Mouse (Mus musculus): ENCODE results near the gene Slc35e2. TPM values are rescaled to one million over a fixed set of nuclear protein-coding genes. Genes with fewer than 3 reads are reported as not detected.

Gene Slc35e2
- polyA plus RNA-seq, 1 experiment from 2014 or later: 9.5 TPM

DNA sequence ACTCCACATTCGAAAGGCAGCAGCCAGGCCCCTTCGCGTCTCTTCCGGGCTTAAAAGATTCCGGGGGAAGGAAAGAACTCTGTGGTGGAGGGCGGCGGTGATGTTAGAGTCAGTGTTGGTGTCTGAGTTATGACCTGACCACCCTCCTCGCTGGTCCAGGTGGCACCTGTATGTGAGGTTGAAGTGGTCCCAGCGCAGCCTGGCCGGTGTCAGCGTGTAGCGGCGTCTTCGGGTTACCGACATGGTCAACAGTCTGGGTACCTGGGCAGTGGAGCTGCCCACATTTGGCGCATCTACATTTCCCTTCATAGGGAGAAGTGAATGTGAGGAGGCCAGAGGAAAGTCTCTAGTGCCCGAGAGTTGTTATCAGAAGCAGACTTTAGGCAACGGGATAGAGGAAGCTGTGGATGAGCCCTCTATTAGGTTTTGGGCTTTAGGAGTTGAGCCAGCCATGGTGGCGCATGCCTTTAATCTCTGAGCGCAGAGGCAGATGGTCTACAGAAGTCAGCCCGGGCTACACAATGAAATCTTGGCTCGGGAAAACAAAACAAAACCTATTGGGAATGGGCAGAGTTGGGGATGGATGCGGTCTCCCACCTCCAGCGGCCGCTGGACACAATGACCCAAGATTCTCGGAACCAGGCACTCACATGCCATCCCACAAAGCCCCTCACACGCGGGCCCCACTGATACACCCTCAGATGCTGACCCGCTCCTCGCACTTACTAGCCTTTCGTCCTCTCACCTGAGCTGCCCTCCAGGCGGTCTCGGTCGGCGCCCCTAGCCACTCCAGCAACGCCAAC, 51.3 kb downstream of the Slc35e2 start:
- Histone ChIP-seq H3K27me3 (ENCODE audit: insufficient read depth, poor library complexity, severe bottlenecking) (peaks cover 63% of the 10 kb centered on the region), H3K4me1 (peaks cover 51% of the 10 kb centered on the region), H3K27ac (peak overlapping the region; percentile 89), H3K9me3 (no peaks in the 10 kb centered on the region), H3K36me3 (peaks cover 60% of the 10 kb centered on the region), H3K4me3 (peak overlapping the region; percentile 72)
- no peak for DNase-seq (ENCODE audit: low spot score)
- WGBS: 23% methylated on average over 36 of the region's 36 CpGs

DNA sequence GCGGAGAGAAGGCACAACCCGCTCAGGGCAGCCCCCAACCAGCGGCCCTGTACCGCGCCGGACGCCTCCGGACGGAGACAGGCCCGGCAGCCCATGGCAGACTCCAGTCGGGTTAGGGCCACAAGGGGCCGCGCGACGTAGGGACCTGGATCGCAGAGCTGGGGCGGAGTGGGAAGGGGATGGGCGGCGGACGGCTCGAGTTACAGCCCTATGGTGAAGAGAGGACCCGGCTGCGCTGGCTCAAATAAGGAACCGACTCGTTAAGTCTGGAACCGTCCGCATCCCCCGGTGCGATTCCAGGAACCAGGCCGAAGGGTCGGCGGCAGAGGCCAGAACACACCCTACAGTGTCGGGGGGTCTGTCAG, 51.9 kb downstream of the Slc35e2 start, which contains the start of gene Mmp23:
TSS of gene Mmp23 (minus strand) at position 299 of the 365 bp plus-strand sequence.
- Histone ChIP-seq H3K4me3 (peak within 1 kb of the TSS; percentile 72), H3K9me3 (no peaks in the 10 kb centered on the region), H3K4me1 (peaks cover 54% of the 10 kb centered on the region), H3K27me3 (ENCODE audit: insufficient read depth, poor library complexity, severe bottlenecking) (peaks cover 65% of the 10 kb centered on the region), H3K27ac (peak within 1 kb of the TSS; percentile 89), H3K36me3 (peaks cover 59% of the 10 kb centered on the region)
- peak; percentile 83 for DNase-seq (ENCODE audit: low spot score)
- under 1% methylated on average over 33 of the region's 33 CpGs for WGBS

DNA sequence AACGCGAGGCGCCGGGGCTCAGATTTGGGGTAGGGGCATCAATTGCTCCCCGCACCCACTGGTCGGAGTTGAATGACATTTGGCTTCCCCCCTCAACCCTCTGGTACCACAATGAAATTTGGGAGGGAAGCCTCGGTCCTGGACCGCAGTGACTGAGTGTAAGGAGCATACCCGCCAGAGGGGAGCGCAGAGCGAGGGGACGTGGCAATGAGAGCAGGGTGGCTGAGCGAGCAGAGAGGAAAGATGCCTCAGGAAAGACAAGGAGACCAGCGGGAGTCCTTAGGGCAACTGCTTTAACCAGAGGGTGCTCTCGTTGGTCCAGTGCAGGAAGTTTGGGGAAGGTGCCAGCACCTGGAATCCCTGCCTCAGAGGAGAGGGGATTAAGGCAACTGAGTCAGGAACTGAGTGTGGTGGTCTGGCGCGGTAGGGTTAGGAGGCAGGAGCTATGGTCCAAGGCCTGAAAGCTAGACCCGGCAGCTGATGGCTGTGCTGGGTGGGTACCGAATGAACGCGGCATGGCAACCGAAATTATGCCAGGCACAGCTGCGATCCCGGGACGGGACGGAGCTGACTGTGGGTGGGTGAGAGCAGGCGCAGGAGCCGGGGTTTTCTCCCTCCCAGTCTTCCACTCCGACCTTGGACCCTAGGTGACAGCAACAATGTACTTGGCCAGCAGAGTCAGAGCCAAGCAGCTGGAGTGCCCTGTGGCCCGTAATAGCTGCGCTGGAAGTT, 52.4 kb downstream of the Slc35e2 start:
- no peak for DNase-seq (ENCODE audit: low spot score)
- peaks cover 54% of the 10 kb centered on the region for H3K4me1 ChIP-seq
- peak overlapping the region; percentile 89 for H3K27ac ChIP-seq
- WGBS: 1% methylated on average over 31 of the region's 31 CpGs
- no peaks in the 10 kb centered on the region for H3K9me3 ChIP-seq
- H3K4me3 ChIP-seq: peak overlapping the region; percentile 72
- H3K36me3 ChIP-seq: peaks cover 56% of the 10 kb centered on the region
- peaks cover 65% of the 10 kb centered on the region for H3K27me3 ChIP-seq (ENCODE audit: insufficient read depth, poor library complexity, severe bottlenecking)

DNA sequence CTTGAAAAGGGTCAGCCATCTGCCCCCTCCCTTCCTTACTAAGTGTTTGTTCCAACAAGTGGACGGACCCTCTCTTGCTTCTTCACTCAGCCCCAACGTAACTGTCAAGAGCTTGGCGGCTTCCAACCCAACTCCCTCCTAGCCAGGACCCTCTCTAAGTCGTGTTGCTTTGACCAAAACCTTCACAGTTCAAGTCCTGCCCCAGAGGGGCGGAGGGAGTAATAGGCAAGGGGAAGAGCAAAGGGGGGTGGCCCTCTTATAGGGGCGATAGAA, 52.9 kb downstream of the Slc35e2 start:
- H3K27ac ChIP-seq: peak overlapping the region; percentile 89
- H3K9me3 ChIP-seq: no peaks in the 10 kb centered on the region
- peaks cover 54% of the 10 kb centered on the region for H3K36me3 ChIP-seq
- peaks cover 57% of the 10 kb centered on the region for H3K4me1 ChIP-seq
- H3K27me3 ChIP-seq (ENCODE audit: insufficient read depth, poor library complexity, severe bottlenecking): peaks cover 68% of the 10 kb centered on the region
- DNase-seq (ENCODE audit: low spot score): no peak
- 2% methylated on average over 6 of the region's 6 CpGs for WGBS
- peak overlapping the region; percentile 72 for H3K4me3 ChIP-seq

DNA sequence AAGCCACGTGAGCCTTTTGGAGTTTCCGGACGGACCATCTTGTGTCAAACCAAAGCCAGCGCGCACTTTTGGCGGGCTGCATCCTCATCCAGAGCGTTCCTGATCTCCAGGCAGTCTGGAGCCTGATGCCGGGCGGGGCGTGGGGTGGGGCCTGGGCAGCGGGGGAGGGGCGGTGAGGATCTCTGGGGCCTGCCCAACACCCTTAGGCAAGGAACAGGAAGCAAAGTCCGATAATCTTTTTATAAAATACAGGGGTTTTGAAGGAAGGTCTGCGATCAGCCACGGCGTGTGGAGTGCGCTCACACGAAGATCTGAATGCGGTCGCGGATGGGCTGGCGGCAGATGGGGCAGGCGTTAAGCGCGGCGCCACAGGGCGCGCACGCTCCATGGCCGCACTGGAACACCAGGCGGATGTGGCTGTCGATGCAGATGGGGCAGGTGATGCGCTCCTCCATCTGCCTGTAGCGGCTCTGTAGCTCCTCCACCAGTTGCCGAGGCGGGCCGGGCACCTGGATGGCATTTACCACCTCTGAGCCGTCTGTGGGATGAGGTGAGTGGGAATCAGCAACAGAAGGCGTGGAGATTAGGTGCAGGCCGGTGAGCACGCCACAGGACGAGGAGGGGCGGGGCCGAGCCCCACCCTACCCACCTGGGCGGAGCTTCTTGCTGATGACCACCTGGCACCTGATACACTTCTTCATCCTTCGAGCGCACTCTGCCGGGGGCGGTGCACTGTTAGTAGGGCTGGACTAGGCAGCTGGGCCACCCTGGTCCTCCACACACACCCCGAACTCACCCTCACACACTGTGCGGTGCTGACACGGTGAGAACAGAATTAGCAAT, 53.5 kb downstream of the Slc35e2 start:
- H3K36me3 ChIP-seq: peaks cover 52% of the 10 kb centered on the region
- under 1% methylated on average over 52 of the region's 52 CpGs for WGBS
- H3K9me3 ChIP-seq: no peaks in the 10 kb centered on the region
- H3K4me1 ChIP-seq: peaks cover 62% of the 10 kb centered on the region
- peak; percentile 86 for DNase-seq (ENCODE audit: low spot score)
- H3K4me3 ChIP-seq: peak overlapping the region; percentile 72
- peaks cover 68% of the 10 kb centered on the region for H3K27me3 ChIP-seq (ENCODE audit: insufficient read depth, poor library complexity, severe bottlenecking)
- peak overlapping the region; percentile 89 for H3K27ac ChIP-seq

DNA sequence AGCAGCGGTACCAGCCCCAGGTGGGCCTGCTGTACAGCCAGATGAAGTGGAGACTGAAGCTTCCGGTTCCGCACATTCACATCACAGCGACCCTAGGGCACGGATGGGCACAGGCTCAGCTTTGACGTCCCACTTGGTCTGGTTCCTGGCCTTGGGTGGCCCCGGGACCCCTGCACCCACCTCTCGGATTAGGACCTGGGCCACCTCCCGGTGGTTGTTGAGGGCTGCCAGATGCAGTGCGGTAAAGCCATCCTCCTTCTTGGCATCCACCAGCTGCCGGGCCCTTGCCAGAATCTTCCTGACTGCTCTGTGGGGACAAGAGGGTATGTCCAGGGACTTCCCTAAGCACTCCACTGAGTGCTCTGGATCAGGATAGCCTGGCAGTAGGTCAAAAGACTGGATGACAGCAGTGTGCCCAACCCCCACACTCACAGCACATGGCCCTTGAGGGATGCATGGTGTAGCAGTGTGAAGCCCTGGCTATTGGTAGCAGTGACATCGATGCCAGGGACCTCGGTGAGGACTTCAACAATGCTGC, 55.1 kb downstream of the Slc35e2 start:
- Histone ChIP-seq H3K9me3 (no peaks in the 10 kb centered on the region), H3K36me3 (peaks cover 44% of the 10 kb centered on the region), H3K27ac (no peak overlapping the region), H3K27me3 (ENCODE audit: insufficient read depth, poor library complexity, severe bottlenecking) (peaks cover 65% of the 10 kb centered on the region), H3K4me3 (no peak overlapping the region), H3K4me1 (peaks cover 64% of the 10 kb centered on the region)
- 92% methylated on average over 13 of the region's 13 CpGs for WGBS
- DNase-seq (ENCODE audit: low spot score): no peak

DNA sequence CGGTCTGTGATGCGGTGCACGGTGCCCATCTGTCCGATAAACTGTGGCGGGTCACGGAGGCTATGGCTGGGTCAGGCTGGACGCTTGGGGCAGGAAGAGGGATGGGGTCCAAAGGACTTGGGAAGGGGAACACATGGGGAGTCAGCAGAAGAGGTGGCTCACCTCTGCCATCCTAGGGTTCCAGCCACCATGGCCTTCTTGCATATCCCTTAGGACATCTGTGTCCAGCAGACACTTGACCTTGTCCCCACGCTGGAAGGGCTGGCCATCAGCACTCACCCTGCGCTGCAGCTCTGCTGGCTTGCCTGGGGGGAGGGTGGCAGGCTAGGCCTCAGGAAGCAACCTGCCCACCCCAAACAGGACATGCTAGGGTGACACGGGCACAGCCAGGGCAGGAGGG, 57.7 kb downstream of the Slc35e2 start:
- WGBS: 95% methylated on average over 10 of the region's 10 CpGs
- peaks cover 39% of the 10 kb centered on the region for H3K36me3 ChIP-seq
- H3K9me3 ChIP-seq: no peaks in the 10 kb centered on the region
- 0 out of 2 replicates have a peak overlapping the region, but pooled peaks have one; percentile 0 for H3K4me3 ChIP-seq
- H3K27ac ChIP-seq: no peak overlapping the region
- H3K4me1 ChIP-seq: peaks cover 37% of the 10 kb centered on the region
- DNase-seq (ENCODE audit: low spot score): peak; percentile 72
- H3K27me3 ChIP-seq (ENCODE audit: insufficient read depth, poor library complexity, severe bottlenecking): peaks cover 40% of the 10 kb centered on the region

DNA sequence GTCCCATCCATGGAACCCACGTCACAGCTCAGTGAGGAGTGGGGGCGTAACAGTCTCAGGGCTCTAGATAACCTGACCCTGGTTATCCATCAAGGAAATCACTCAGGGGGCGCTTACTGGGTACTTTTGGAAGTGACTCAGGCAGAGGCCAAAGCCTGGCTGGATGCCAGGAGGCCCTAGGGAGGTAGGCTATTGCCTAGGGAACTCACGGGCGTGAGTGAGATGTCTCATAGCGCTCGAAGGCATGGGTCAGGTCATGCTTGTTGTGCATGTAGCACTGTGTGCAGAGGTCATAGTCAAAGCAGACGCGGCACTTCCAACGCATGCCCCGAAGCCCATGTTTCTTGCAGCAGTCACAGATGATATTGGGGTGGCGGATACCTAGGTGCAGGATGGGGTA, 59.4 kb downstream of the Slc35e2 start:
- Histone ChIP-seq H3K36me3 (peaks cover 50% of the 10 kb centered on the region), H3K27ac (no peak overlapping the region), H3K27me3 (ENCODE audit: insufficient read depth, poor library complexity, severe bottlenecking) (peaks cover 23% of the 10 kb centered on the region), H3K4me3 (no peak overlapping the region), H3K9me3 (no peaks in the 10 kb centered on the region), H3K4me1 (peaks cover 20% of the 10 kb centered on the region; the same call in 1 of the 2 replicates)
- DNase-seq (ENCODE audit: low spot score): peak; percentile 73
- WGBS: 79% methylated on average over 12 of the region's 12 CpGs

DNA sequence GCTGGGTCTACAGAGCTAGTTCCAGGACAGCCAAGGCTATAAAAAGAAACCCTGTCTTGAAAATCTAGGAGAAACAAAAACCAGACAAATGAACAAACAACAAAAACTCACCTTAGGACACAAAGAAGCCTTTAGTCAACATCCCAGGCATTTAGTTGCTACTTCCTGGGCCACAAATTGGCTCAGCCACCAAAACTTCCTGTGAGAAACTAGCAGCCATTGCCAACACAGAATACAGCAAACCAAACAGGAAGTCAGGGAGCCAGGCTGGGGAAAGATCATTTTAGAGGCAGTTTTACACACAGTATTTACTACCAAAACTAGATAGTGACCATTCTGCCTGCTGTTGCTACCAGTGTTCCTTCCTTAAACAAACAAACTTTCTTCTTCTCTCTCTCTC, 65.7 kb downstream of the Slc35e2 start:
- no peak for DNase-seq (ENCODE audit: low spot score)
- no peaks in the 10 kb centered on the region for H3K9me3 ChIP-seq
- peaks cover 13% of the 10 kb centered on the region; the same call in 1 of the 2 replicates for H3K4me1 ChIP-seq
- H3K4me3 ChIP-seq: no peak overlapping the region
- H3K27me3 ChIP-seq (ENCODE audit: insufficient read depth, poor library complexity, severe bottlenecking): no peaks in the 10 kb centered on the region
- no peak overlapping the region for H3K27ac ChIP-seq
- H3K36me3 ChIP-seq: peaks cover 12% of the 10 kb centered on the region; the same call in 1 of the 2 replicates

DNA sequence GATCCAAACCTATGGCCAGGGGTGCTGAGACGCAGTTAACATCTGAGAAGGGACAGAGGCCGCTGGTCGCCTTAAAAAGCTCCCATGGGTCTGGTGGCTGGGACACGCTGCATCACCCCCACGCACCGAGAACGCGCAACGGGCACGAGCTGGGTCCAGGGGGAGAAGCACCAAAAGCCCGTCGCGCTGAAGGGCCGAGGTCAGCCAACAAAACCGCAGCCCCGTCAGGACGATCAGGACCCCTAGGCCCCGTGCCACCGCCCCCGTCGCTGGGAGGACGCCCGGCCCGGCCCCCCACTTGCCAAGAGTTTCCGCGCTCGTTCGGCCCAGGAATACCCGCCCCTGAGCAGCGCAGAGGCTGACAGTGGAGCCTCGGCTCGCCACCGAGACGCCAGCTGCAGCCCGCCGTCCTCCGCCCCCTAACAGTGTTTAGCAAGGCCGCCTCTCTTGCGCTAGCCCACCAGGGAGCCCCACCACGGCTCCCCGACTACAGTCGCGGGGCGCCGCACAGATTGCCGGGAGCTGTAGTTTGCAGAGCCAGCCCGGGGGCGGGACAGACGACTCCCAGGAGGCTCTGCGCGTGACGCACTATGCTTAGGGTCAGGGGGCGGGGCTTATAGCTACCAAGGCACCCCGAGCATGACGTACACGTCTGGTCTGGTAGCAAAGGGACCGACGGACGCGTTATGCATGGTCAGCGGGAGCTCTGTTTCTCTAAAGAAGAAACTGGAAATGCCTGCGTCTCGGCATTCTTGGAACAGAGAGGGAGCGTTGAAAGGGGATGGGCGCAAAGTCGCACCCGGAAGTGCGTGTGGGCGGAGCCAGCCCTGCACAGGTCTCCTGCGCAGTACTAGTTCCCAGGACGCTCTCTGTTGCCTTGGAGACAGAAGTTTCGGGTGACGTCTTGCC, 67.7 kb downstream of the Slc35e2 start, which contains the start of gene Mib2:
TSS of gene Mib2 (minus strand) at position 510 of the 909 bp plus-strand sequence.
- peak; percentile 99 for DNase-seq (ENCODE audit: low spot score)

DNA sequence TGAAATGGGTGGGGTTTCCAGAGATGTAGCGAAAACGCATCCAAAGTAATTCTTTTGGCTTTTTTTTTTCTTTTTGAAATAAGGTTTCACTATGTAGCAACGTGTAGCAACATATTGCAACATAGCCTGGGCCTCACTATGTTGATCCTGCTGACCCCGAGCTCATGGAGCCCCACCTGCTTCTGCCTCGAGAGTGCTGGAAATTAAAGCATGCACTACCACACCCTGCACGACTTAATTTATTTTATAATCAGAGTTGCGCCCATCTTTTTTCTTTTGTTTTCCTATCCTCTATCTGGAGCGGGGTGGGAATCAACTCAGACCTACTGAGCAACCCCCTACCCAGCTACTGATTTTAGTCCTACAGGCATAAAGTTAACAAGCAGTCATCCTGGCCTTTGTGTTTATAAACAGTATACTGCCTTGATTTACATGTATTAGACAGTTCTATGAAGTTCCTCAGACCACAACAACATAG, 68.4 kb downstream of the Slc35e2 start:
- Histone ChIP-seq H3K4me1 (peaks cover 13% of the 10 kb centered on the region; the same call in 1 of the 2 replicates), H3K4me3 (peak overlapping the region; percentile 96), H3K9me3 (no peaks in the 10 kb centered on the region), H3K27me3 (ENCODE audit: insufficient read depth, poor library complexity, severe bottlenecking) (no peaks in the 10 kb centered on the region), H3K36me3 (peaks cover 7% of the 10 kb centered on the region; the same call in 1 of the 2 replicates), H3K27ac (peak overlapping the region; percentile 90; the same call in 1 of the 2 replicates)
- no peak for DNase-seq (ENCODE audit: low spot score)
- 4% methylated on average over 8 of the region's 8 CpGs for WGBS

More for the DNA sequence above, 67.7 kb downstream of the Slc35e2 start, which contains the start of gene Mib2:
- Histone ChIP-seq H3K9me3 (no peaks in the 10 kb centered on the region), H3K27ac (peak within 1 kb of the TSS; percentile 90), H3K4me3 (peak within 1 kb of the TSS; percentile 96), H3K27me3 (ENCODE audit: insufficient read depth, poor library complexity, severe bottlenecking) (no peaks in the 10 kb centered on the region), H3K36me3 (peaks cover 10% of the 10 kb centered on the region; the same call in 1 of the 2 replicates), H3K4me1 (peaks cover 13% of the 10 kb centered on the region; the same call in 1 of the 2 replicates)
- under 1% methylated on average over 73 of the region's 73 CpGs for WGBS

Measured in heart, embryonic 10.5 days (tissue).